Mouse (Mus musculus) neural tube, embryonic 14.5 days (tissue): ENCODE results near the gene Igsf11. TPM values are rescaled to one million over a fixed set of nuclear protein-coding genes. Genes with fewer than 3 reads are reported as not detected.

ENCODE experiments used
- ATAC-seq: fragments of 200-750 bp; cut with Nextera tagmentation; 2 replicates; pipeline ENCODE4 v1.8.0; 2017; ENCODE audit warnings: low read depth, mild to moderate bottlenecking, moderate TSS enrichment, moderate library complexity
- H3K27ac ChIP-seq: fragments of 300-500 bp; sonication (generic); 2 replicates; pipeline ENCODE4 v1.5.1; 2014; ENCODE audit warnings: low read depth, mild to moderate bottlenecking, control low read depth, low read length, moderate library complexity, mixed read lengths
- H3K27me3 ChIP-seq: fragments of 300-500 bp; sonication (generic); 2 replicates; pipeline ENCODE4 v1.6.1; 2014; ENCODE audit warnings: low read length; ENCODE audit not compliant: control insufficient read depth, insufficient read depth
- H3K36me3 ChIP-seq: fragments of 300-500 bp; sonication (generic); 2 replicates; pipeline ENCODE4 v1.6.1; 2014; ENCODE audit warnings: low read length, mixed read lengths; ENCODE audit not compliant: control insufficient read depth, insufficient read depth
- H3K4me1 ChIP-seq: fragments of 300-500 bp; sonication (generic); 2 replicates; pipeline ENCODE4 v1.6.1; 2014; ENCODE audit warnings: low read length; ENCODE audit not compliant: control insufficient read depth, insufficient read depth
- H3K4me2 ChIP-seq: fragments of 300-500 bp; sonication (generic); 2 replicates; pipeline ENCODE4 v1.6.1; 2014; ENCODE audit warnings: mild to moderate bottlenecking, low read depth, low read length, control low read depth
- H3K4me3 ChIP-seq: fragments of 300-500 bp; sonication (generic); 2 replicates; pipeline ENCODE4 v1.5.1; 2014; ENCODE audit warnings: low read depth, low read length, control low read depth, mixed read lengths
- H3K9ac ChIP-seq: fragments of 300-500 bp; sonication (generic); replicated peaks from 2 replicates; pipeline ENCODE4 v1.6.1; 2014; ENCODE audit warnings: low read depth, mild to moderate bottlenecking, control low read depth, low read length, mixed read lengths
- H3K9me3 ChIP-seq: fragments of 300-500 bp; sonication (generic); 2 replicates; pipeline ENCODE4 v1.6.1; 2016; ENCODE audit warnings: low read length; ENCODE audit not compliant: control insufficient read depth
- WGBS: fragments of 180-500 bp; shearing (Covaris S2); extraction: QIAGEN DNeasy Blood & Tissue Kit; methylation state at CpG from one replicate; pipeline ENCODE4 v1.1.7; 2014; 5-methylcytosine and 5-hydroxymethylcytosine counted together
- polyA plus RNA-seq: library from polyadenylated mRNA; unstranded; fragments of >200 nt; fragmentation: Nextera tagmentation; extraction: Ambion mirVana; gene quantifications from 2 replicates; pipeline ENCODE4 v1.2.1, GENCODE M21; 2014

Gene Igsf11
- polyA plus RNA-seq, 1 experiment from 2014 or later, result 3.7 TPM

DNA sequence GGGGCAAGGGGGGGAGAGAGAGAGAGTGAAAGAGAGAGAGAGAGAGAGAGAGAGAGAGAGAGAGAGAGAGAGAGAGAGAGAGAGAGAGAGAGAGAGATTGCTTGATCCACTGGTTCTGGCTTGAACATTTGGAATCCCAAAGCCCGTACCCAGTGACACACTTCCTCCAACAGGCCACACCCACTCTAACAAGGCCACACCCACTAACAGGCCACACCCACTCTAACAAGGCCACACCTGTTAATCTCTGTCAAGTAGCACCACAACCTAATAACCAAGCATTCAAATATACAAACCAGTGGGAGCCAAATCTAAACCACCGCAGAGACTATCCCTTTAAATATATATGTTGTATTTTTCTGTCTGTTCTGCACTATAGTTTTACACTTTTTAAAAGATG lies 166.4 kb downstream of the Igsf11 start:
- no peak overlapping the region for H3K27ac ChIP-seq
- no peak overlapping the region for H3K4me2 ChIP-seq
- no peaks in the 10 kb centered on the region for H3K27me3 ChIP-seq
- H3K9me3 ChIP-seq, result no peaks in the 10 kb centered on the region
- 100% methylated on average over 2 of the region's 2 CpGs for WGBS
- H3K4me1 ChIP-seq, result no peaks in the 10 kb centered on the region
- no peak overlapping the region for H3K9ac ChIP-seq
- no peaks in the 10 kb centered on the region for H3K36me3 ChIP-seq
- H3K4me3 ChIP-seq, result no peak overlapping the region
- ATAC-seq, result no peak

DNA sequence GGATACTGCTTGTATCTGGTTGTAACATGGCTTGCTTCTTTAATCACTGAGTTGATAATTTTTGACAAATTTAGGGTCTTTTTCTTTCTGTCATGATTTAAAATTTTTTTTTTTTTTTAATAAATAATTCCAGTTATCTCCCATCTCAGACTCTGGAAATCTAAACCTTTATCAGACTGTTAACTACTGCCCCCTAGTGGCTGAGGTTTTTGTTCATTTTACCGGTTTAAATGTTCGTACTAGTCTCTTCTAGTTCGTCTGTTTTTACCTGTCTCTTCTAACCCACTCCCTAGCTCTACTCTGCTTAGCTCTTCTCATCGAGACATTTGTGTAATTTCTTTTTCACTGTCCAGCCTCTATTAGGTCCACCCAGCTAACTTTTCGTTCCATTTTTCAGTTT lies 170.1 kb downstream of the Igsf11 start:
- ATAC-seq, result no peak
- Histone ChIP-seq H3K4me1 (no peaks in the 10 kb centered on the region), H3K9me3 (no peaks in the 10 kb centered on the region), H3K9ac (no peak overlapping the region), H3K27me3 (no peaks in the 10 kb centered on the region), H3K36me3 (no peaks in the 10 kb centered on the region), H3K27ac (no peak overlapping the region), H3K4me2 (no peak overlapping the region), H3K4me3 (no peak overlapping the region)
- WGBS, result 43% methylated on average over 5 of the region's 5 CpGs

DNA sequence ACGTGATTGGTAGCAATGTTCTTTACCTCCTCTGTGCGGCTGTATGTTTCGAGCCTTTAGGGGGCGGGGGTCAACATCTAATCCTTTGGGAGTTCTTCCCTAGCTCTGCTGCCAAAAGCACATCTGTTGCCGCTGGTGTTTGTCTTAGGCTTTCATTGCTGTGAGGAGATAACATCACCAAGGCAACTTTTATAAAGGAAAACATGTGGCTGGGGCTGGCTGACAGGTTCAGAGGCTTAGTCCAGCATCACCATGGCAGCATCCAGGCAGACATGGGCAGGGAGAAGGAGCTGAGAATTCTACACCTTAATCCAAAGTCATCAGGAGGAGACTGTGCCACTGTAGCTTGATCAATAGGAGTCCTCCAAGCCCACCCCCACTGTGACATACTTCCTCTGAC lies 173.1 kb downstream of the Igsf11 start:
- H3K27me3 ChIP-seq, result no peaks in the 10 kb centered on the region
- H3K4me2 ChIP-seq, result no peak overlapping the region
- no peaks in the 10 kb centered on the region for H3K36me3 ChIP-seq
- no peak overlapping the region for H3K27ac ChIP-seq
- no peaks in the 10 kb centered on the region for H3K9me3 ChIP-seq
- no peak overlapping the region for H3K4me3 ChIP-seq
- H3K4me1 ChIP-seq, result no peaks in the 10 kb centered on the region
- ATAC-seq, result no peak
- 67% methylated on average over 5 of the region's 5 CpGs for WGBS
- H3K9ac ChIP-seq, result no peak overlapping the region

DNA sequence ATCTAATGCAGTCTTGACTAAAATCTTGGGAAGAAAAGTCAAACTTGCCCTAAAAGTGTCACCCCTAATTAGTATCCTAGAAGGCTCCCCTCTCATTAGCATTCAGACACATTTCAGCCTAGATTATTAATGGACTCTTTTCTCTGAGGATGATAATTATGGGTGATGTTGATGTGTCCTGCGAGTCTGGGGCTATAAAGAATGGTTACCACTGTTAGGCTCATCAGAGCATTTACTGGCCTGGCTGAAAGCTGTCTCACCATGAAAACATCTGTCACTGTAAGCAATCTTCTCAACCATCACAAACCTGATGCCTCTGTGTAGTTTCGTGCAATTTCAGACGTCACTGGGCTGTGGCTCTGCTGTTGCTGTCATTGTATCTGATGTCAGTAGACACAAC lies 179.0 kb downstream of the Igsf11 start:
- no peaks in the 10 kb centered on the region for H3K4me1 ChIP-seq
- H3K27me3 ChIP-seq, result no peaks in the 10 kb centered on the region
- WGBS, result 24% methylated on average over 3 of the region's 3 CpGs
- ATAC-seq, result no peak
- H3K9me3 ChIP-seq, result no peaks in the 10 kb centered on the region
- H3K27ac ChIP-seq, result no peak overlapping the region
- no peak overlapping the region for H3K9ac ChIP-seq
- no peak overlapping the region for H3K4me2 ChIP-seq
- H3K36me3 ChIP-seq, result no peaks in the 10 kb centered on the region
- no peak overlapping the region for H3K4me3 ChIP-seq

Other genes starting within 250 kb of the Igsf11 start
- gene Arhgap31, start 179.4 kb upstream of the Igsf11 start, polyA plus RNA-seq, result 3.8 and 7.8 TPM in 2 replicates
- 32.7 and 34.9 TPM in 2 replicates for gene B4galt4, start 150.4 kb upstream of the Igsf11 start, polyA plus RNA-seq
- gene Upk1b, start 92.3 kb upstream of the Igsf11 start, polyA plus RNA-seq, result not detected in 2 replicates
- gene 4930435E12Rik, start 63.9 kb upstream of the Igsf11 start, polyA plus RNA-seq, result not detected in 2 replicates